Mouse (Mus musculus) midbrain, embryonic 11.5 days (tissue): ENCODE results near the gene Dtd1. TPM values are rescaled to one million over a fixed set of nuclear protein-coding genes. Genes with fewer than 3 reads are reported as not detected.
A peak's percentile ranks its signal among the peaks of the same experiment; 100 is the strongest.

ENCODE experiments used
- ATAC-seq: fragments of 200-750 bp; cut with Nextera tagmentation; 2 replicates; pipeline ENCODE4 v1.8.0; 2017; ENCODE audit warnings: moderate TSS enrichment, moderate library complexity; ENCODE audit not compliant: low FRiP score
- DNase-seq: peaks from one replicate; pipeline ENCODE4 v3.0.0; 2015; ENCODE audit warnings: low spot score; ENCODE audit errors: missing footprints
- H3K27ac ChIP-seq: fragments of 300-500 bp; sonication (generic); 2 replicates; pipeline ENCODE4 v1.5.1; 2014; ENCODE audit warnings: low read depth, low read length
- H3K27me3 ChIP-seq: fragments of 300-500 bp; sonication (generic); 2 replicates; pipeline ENCODE4 v1.6.1; 2014; ENCODE audit warnings: mild to moderate bottlenecking, low read length, moderate library complexity, mixed read lengths; ENCODE audit not compliant: control insufficient read depth, insufficient read depth
- H3K36me3 ChIP-seq: fragments of 300-500 bp; sonication (generic); 2 replicates; pipeline ENCODE4 v1.6.1; 2014; ENCODE audit warnings: mild to moderate bottlenecking, low read length, moderate library complexity, mixed read lengths; ENCODE audit not compliant: control insufficient read depth, insufficient read depth
- H3K4me1 ChIP-seq: fragments of 300-500 bp; sonication (generic); 2 replicates; pipeline ENCODE4 v1.6.1; 2014; ENCODE audit warnings: low read length; ENCODE audit not compliant: control insufficient read depth, insufficient read depth
- H3K4me2 ChIP-seq: fragments of 300-500 bp; sonication (generic); 2 replicates; pipeline ENCODE4 v1.6.1; 2014; ENCODE audit warnings: mild to moderate bottlenecking, moderate library complexity
- H3K4me3 ChIP-seq: fragments of 300-500 bp; sonication (generic); 2 replicates; pipeline ENCODE4 v1.5.1; 2014; ENCODE audit warnings: low read depth, low read length
- H3K9ac ChIP-seq: fragments of 300-500 bp; sonication (generic); 2 replicates; pipeline ENCODE4 v1.6.1; 2014; ENCODE audit warnings: low read length
- H3K9me3 ChIP-seq: fragments of 300-500 bp; sonication (generic); 2 replicates; pipeline ENCODE4 v1.6.1; 2016; ENCODE audit warnings: low read length; ENCODE audit not compliant: control insufficient read depth
- WGBS: fragments of 180-500 bp; shearing (Covaris S2); extraction: QIAGEN DNeasy Blood & Tissue Kit; methylation state at CpG from one replicate; pipeline ENCODE4 v1.1.7; 2014; 5-methylcytosine and 5-hydroxymethylcytosine counted together
- microRNA-seq: library from miRNA; unstranded; fragments of <30 nt; microRNA quantifications from one replicate; pipeline ENCODE4, GENCODE M21; 2017
- polyA plus RNA-seq: library from polyadenylated mRNA; unstranded; fragments of >200 nt; fragmentation: Nextera tagmentation; extraction: Ambion mirVana; gene quantifications from 2 replicates; pipeline ENCODE4 v1.2.1, GENCODE M21; 2014

The Dtd1 gene
- polyA plus RNA-seq, 1 experiment from 2014 or later: 36.4 TPM

DNA sequence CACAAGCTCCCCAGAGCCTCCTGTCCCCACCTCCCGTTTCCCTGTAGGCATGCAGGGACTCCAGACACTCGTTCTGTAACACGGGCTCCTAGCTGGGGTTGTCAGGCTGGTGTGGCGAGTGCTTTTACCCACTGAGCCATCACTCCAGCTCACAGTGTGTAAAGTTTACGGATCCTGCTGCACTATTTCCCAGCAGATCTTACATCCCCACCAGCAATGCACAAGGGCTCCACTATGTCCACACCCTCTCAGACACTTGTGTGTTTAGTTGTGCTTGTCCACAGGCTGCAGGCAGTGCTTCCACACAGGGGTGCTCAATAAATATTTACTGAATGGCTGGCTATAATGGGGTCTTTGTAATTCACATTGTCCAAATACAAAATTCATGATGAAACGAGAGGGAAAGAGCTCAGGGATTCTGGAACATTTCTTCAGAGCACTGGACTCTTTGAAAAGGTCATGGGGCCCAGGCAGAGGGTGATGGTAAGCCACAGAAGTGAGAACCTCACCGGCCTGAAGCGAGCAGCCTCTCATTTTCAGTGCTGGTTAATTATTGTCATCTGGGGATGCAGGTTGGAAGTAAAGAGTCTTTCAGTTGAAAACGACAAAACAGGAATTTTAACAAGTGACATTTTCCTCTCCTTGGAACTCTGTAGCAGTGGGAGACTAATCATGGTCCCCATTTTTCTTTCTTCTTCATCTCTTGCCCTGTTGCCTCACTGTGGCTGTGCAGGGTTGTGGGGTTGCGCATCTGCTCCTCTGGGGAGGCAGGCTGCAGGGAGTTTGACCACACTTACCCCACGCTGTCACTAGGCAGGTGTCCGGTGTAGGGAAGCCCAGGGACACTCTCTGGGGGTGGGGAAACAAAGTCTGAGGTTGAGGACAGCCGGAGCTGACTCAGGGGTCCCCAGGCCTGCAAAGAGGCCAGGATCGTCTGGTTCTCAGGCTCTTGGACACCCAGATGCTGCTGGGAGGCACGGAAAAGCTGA lies 208.4 kb downstream of the Dtd1 start:
- ATAC-seq: peak; percentile 78
- no peaks in the 10 kb centered on the region for H3K36me3 ChIP-seq

More for the DNA sequence above, 208.4 kb downstream of the Dtd1 start:
- Histone ChIP-seq H3K4me1 (peaks cover 3% of the 10 kb centered on the region; the same call in 1 of the 2 replicates), H3K27ac (no peak overlapping the region; the same call in 1 of the 2 replicates), H3K27me3 (no peaks in the 10 kb centered on the region), H3K4me3 (no peak overlapping the region), H3K9me3 (no peaks in the 10 kb centered on the region), H3K9ac (no peak overlapping the region), H3K4me2 (no peak overlapping the region)
- WGBS: 62% methylated on average over 15 of the region's 15 CpGs
- no peak for DNase-seq

Small RNA genes lying within 50 kb of the gene (microRNA-seq; reads per million reads assigned to microRNA genes)
- not detected for gene Gm24823

Other genes starting within 250 kb of the Dtd1 start
- 31.1 and 36.8 TPM in 2 replicates for gene Kat14, start 230.9 kb upstream of the Dtd1 start, polyA plus RNA-seq
- gene Pet117, start 230.9 kb upstream of the Dtd1 start, polyA plus RNA-seq: 1.4 TPM in 1 of 2 replicates, not detected in the other
- gene Dzank1, start 72.5 kb upstream of the Dtd1 start, polyA plus RNA-seq: 3.0 and 3.4 TPM in 2 replicates
- gene Polr3f, start 72.2 kb upstream of the Dtd1 start, polyA plus RNA-seq: 30.3 and 33.2 TPM in 2 replicates
- 75.9 and 78.0 TPM in 2 replicates for gene Rbbp9, start 49.0 kb upstream of the Dtd1 start, polyA plus RNA-seq
- gene Sec23b, start 43.7 kb upstream of the Dtd1 start, polyA plus RNA-seq: 123 and 124 TPM in 2 replicates
- gene Smim26, start 5.8 kb upstream of the Dtd1 start, polyA plus RNA-seq: 42.7 and 44.5 TPM in 2 replicates
- gene Scp2d1, start 223.8 kb downstream of the Dtd1 start, polyA plus RNA-seq: not detected in 2 replicates